Mouse (Mus musculus) left cerebral cortex, adult 8-10 months (tissue): ENCODE data around the gene Duox1. TPM values are rescaled to one million over a fixed set of nuclear protein-coding genes. Genes with fewer than 3 reads are reported as not detected.

Experiments
- DNase-seq, 2 experiments: peaks; one replicate each; pipeline ENCODE4 v3.0.0; 2022; ENCODE audit warnings: low spot score in 2 of 2
- total RNA-seq, 4 experiments: library from RNA; stranded (reverse); gene quantifications; 2 replicates each; pipeline ENCODE4 v1.2.4; 2022

The Duox1 gene
- under 1 TPM in 1 of 4 experiments, not detected in 3; 0.07 TPM for total RNA-seq

DNA sequence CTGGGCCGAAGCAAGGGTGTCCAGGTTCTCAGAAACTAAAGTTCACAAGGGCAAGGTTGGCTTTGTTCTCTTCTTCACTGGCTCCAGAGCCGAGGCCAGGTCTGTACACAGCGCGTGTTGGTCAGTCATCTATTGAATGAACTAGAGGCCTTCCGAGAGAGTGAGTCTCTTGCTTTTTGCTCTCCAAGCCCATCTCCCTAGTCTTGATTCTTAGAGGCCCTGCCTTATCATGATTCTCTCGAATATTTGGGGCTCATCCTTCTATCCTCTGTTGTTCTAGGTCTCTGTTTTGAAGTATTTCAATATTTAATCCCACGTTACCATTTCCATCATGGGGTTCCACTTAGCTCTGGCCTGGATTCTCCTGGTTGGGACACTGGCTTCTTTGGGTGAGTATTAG, at the start of gene Duox1:
Gene Duox1 (plus strand): TSS at position 301 of the 400 bp plus-strand sequence.
- DNase-seq: no peak

DNA sequence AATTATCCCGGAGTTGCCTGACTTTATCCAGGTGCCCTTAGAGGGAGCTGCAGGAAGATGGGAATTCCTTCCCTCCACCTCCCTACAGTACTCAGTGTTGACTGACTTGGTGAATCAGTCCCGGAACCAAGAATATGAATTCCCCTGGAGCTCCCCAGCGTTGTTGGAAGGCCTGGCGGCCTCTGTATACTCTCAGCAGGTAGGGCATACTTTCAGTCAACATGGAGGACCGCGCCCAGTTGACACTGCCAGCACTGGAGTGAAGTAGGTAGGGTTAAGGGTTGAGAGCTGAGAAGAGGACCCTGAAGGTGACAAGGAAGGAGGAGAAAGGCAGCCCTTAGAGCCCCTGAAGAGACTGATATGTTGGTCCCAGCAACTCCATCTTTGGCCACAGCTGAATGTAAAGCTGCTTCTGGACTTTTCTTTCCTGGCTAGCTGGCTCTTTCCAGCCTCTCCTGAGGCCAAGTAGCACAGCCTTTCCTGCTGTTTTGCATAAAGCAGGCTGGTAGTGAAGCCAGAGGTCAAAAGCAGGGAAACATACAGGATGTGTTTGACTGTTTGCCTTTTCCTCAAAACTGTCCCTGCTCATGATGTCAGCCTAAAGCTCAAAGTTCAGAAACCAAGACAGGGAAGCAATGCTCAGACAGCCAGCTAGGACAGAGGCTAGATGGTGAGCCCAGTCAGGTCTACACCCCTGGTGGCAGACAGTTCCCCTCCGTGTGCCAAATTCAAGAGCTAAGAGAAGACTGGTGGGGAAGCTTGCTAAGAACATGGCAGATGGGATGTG, 48.9 kb upstream of the Duox1 start:
- DNase-seq: no peak

DNA sequence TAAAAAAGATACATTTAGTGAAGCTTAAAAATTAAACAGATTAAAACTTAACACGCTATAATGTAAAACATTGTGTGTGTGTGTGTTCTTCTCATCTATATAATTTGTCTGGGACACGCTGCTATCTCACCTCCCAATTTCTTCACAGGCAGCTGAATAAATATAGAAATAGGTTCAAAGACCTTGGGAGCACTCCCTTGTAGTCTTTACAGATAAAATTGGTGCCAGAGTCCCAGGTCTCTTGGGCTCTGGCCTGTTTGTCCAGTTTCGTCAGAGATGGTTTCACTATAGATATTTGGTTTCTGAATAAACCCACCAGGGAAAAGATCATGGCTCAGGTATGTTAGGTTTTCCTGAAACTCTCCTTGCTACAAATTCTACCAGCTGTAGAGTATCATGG, 36.7 kb upstream of the Duox1 start:
- no peak for DNase-seq

DNA sequence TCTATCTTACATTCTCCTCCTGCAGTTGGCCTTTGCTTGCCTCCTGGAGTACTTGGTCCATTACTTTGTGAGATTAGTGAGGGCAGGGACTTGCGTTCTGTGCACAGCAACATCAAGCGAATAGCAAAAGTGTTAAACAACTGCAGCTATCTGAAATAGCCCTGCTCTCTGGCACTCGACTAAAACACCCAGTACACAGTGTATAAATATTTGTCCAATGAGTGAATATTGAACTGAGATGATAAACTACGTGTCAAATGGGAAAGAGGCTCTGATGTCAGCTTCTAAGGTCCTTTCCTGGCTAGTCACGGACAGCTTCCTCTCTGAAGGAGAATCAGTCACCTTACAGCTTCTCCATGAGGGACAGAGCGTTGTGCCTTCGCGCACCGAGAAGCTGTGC, 31.4 kb upstream of the Duox1 start:
- no peak for DNase-seq

DNA sequence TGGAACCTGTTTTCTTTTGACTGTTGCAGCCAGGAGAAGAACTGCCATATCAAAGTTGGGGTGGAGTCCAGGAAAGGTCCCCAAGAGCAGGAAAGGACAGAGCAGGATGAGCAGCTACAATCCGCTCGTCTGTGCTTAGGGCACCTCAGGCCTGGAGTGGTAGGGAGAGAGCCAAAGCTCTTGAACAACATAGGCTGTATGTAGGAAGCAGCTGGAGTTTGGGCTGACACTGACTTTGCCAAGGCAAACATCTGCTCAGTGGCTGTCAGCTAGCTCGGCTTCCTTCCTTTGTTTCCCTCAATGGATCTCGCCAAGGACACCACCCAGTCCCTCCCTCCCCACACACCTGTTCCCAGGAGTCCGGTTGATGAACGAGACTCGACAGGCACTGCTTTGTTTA, 29.3 kb upstream of the Duox1 start:
- no peak for DNase-seq

DNA sequence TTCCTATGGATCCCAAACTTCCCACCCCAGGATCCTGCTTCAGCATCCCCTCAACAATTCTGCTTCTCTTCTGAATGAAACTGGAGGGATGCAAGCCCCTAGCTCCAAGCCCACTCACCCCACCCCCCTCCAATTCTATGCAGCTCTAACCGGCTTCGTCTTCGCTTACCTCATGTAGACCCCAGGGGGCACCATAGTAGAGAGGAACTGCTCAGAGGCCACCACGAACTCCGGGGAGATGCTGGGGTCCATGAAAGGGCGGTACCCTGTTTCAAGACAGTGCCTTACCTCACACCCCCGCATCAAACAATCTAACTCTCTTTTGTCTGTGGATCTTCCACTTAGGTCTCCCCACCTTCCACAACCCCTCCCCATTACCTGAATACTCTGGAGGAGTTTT, 20.6 kb upstream of the Duox1 start:
- no peak for DNase-seq

DNA sequence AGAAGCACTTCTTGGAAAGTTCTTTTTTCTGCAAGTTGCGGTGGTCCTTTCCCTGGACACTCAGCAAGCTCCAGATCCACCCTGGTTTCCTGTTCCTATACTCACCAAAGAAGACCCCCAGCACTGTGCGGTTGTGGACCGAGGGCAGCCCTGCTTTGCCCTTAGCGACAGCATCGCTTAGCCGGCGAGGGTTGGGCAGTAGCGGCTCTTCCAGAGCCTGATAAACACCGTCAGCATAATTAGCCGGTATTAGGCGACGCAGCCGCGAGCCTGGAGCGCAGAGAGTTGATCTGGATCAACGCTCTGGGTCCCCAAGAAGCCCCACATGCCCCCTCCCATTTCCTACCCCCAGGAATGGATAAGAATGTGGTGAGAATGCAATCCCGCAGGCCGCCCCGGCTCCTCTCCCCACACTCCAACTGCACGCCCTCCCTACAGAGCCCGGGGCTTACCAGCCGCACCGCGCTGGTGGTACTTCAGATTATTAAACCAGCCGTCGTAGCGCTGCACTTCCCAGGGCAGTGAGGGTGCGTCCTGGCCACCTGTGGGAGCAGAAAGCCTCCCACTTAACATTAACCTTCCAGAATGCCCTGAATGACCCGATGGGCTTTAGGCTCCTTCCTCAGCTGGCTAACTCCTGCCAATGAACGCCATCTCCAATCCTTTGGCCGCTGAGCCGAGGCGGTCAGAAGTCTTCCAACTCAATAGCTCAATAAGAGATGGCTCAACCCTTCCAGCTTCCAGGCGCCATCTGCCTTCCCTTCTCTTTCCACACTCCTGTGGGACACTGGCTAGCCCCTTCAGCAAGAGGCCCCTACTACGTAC, 18.0 kb upstream of the Duox1 start:
- no peak for DNase-seq

DNA sequence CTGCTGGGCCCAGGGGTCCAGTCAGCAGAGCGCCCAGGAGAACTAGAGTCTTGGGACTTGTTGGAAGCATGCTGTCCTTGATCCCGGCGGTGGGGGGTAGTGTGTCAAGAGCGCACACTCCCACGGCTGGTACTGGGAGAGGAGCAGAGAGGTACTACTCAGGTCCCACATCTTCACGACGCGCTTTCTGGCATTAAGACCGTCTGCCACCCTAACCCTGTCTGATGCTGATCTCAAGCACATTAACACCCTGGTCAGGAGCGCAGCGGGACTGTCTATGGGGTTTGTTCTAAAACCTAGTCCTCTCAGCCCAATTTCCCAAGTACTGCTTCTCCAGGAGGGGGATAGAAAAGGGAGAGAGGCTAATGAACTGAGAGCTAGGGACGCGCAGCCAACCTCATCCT, 17.4 kb upstream of the Duox1 start, which contains the start of gene Duox2:
Gene Duox2 (minus strand): TSS at position 354 of the 404 bp plus-strand sequence.
- no peak for DNase-seq

DNA sequence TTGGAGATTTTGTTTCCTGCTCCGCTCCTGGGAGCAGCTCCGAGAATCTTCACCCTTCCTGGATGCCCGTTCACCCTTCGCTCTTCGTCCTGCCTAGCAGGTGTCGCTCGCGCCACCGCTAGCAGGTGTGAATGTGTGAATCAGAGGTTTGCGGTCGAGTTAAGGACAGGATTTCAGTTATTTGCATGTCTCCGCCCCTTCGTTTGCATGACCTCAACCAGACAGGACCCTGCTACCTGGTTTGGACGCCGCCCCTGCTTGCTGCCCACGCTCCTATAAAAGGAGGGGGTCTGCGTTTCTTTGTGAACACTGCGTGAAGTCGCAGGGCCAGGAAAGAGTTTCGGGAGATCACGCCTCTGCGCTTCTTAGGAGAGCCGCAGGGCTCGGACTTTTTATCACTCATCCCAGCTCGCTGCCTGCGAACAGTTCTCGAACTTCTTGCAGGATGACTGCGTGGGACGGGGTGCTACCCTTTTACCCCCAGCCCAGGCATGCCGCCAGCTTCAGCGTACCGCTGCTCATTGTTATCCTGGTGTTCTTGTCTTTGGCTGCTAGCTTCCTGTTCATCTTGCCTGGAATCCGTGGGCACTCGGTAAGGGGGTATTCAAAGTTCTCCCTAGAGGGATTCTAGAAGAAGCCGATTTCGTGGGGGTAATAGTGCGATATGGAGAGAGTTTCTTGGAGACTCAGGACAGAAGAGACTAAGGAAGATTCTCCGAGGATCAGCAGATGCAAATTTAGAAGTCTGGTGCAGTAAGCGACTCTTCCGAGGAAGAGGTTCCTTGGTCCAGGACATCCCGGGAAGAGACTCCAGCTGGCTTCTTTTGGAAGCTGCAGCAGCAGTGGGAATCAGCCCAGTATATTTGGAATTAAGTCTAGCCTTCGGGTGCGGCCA, 16.6 kb upstream of the Duox1 start, which contains the start of gene Duoxa2:
Gene Duoxa2 (plus strand): TSS at position 305 of the 895 bp plus-strand sequence.
- DNase-seq: no peak

DNA sequence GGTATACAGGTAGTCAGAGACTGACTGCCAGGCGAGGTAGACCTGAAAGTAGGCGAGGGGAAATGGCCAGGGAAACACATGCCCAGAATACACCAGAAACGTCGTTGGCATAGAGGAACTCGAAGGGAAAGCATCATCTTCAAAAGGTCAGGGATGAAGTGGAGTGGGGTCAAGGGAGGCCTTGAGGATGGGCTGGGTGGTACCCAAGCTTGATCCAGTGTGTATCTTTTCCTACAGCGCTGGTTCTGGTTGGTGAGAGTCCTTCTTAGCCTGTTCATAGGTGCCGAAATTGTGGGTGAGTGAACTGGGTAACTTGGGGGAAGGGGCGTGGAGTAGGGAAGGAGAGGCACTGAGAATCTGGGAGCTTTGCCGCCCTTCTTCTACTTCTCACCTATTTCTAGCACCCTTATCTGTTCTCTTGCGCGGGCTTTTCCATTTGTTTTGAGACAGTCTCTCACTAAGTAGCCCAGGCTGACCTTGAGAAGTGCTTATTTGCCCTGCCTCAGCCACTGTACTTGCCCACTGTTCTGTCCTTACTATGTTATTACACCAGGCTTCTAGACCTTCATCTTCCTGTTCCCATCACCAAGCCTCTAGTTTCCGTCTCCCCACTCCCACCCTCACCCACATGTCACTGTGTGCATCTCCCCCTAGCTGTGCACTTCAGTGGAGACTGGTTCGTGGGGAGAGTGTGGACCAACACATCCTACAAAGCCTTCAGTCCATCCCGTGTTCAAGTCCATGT, 15.4 kb upstream of the Duox1 start:
- DNase-seq: no peak

DNA sequence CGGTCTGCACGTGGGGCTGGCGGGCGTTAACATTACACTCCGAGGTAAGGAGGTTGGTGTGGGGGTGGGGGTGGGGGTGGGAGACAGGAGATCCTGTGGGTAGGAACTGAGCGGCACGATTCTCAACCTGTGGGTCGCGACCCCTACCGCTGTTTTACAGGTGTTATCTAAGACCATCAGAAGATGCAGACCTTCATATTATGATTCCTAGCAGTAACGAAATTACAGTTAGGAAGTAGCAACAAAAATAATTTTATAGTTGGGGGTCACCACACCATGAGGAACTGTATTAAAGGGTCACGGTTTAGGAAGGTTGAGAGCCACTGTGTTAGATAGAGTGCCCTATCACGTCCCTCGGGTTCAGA, 14.8 kb upstream of the Duox1 start:
- DNase-seq: no peak

DNA sequence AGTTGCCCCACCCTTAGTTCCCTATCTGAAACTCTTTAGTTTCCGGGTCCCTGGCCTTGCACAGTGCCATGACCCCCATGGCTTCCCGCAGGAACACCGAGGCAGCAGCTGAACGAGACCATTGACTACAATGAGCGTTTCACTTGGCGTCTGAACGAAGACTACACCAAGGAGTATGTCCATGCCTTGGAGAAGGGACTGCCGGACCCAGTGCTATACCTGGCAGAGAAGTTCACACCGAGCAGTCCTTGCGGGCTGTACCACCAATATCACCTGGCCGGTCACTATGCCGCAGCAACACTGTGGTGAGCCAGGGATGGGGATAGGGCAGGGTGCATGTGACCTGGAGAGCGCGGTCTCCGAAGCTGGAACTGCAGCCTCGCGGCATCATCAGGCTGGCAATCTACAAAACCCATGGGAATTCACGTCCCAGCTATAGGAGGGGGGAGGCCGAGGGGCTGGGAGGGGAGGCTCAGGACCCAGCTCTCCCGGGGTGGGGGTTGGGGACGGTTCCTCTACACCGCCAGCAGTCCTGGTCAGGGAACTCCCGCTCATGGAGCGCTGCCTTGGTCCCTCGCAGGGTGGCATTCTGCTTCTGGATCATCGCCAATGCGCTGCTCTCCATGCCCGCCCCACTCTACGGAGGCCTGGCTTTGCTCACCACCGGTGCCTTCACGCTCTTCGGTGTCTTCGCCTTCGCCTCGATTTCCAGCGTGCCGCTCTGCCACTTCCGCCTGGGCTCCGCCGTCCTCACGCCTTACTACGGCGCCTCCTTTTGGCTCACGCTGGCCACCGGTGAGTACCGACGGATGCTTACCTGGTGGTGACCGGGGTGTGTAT, 14.2 kb upstream of the Duox1 start:
- no peak for DNase-seq

DNA sequence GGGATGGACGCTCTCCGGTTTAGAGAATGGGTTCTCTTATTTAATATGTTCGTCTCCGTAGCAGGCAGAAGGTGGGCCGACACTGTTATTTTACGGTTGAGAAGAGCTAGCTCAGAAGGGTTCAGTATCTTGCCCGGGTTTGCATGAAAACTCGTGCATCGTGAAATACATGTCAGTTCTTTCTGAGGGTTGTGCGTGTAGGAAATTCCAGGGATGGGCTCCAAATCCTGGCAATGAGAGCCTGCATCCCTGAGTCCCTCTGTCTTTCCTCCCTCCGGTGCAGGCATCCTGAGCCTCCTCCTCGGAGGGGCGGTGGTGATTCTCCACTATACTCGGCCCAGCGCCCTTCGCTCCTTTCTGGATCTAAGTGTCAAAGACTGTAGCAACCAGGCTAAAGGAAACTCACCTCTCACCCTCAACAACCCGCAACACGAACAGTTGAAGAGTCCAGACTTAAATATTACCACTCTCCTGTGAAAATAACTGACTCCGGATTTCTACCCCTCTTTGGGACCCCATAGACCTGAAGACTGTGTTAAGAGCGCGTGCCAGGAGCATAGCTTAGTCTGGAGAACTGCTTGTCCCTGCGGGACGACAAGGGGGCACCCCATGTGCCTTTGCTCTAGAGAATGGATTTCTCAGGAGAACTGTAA, 13.4 kb upstream of the Duox1 start:
- no peak for DNase-seq

DNA sequence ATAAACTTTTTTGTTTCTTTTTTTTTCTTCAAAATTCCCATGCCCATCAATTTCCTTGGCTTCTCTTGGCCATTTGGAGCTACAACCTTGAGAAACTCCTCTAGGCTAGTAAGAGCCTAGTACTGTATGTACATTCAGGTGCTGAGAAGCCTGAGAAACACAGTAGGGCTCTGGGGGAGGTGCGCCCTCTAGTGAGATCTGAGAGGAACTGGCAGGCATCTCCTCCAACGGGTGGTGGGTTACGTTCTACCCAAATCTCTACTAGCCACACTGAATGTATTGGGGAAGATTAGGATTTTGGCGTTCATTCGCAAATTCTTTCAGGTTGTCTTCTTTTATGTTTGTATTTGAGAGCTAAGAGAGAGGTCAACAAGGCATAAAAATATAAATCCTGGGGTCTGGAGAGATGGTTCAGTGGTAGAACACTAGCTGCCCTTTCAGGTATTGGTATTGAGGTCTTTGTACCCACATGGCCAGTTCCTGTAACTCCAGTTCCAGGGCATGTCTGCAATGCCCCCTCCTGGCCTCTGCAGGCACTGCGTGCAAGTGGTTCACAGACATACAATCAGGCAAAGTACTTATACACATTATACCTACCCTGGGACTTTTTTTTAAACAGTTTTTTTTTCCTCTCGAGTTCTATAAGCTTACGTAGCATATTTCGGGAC, 12.8 kb upstream of the Duox1 start:
- DNase-seq: no peak

DNA sequence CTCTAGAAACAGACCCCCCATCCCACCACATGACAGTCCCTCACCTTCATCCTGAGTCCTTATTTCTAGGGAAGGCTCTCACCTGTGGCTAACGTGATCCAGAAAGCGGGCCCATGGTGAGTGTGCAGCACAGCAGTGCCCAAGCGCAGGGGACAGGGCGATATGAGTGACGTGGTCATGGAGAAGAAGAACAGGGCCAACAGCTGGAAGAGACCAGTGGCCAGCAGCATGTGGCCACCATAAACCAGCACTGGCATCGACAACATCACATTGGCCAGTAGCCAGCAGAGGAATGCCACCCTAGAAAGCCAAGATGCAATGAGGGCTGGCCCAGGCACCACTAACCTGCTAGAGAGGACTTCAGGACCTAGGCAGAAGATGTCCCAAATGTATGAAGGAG, 10.9 kb upstream of the Duox1 start:
- no peak for DNase-seq

DNA sequence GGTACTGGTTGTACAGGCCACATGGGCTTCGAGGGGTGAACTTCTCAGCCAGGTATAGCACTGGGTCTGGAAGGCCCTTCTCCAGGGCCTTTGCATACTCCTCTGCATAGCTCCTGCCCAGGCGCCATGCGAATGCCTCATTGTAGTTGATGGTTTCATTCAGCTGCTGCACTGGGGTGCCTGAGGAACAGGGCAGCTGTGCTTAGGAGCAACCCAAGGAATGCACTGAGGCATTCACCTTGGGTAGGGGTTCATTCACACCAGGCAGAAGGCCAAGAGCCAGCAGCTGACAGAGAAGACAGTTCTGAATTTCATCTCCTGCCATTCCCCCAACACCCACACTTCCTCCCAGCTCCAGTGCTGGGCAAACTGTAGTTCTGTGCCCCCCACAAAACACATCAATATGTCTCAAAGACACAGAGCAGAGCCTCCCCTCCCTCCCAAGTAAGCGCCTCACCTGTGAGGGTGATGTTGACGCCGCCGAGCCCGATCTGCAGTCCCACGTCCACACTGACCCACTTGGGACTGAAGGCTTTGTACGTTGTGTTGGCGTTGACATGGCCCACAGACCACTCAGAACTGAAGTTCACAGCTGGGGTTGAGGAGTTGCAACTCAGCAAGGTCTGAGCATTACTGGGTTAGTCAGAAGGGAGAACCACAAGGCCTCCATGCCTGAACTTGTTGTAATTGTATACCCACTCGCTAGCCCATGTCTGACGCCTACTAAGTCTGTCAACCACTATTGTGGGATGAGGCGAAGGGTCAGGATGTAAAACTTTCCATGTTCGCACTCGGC, 10.2 kb upstream of the Duox1 start:
- no peak for DNase-seq

DNA sequence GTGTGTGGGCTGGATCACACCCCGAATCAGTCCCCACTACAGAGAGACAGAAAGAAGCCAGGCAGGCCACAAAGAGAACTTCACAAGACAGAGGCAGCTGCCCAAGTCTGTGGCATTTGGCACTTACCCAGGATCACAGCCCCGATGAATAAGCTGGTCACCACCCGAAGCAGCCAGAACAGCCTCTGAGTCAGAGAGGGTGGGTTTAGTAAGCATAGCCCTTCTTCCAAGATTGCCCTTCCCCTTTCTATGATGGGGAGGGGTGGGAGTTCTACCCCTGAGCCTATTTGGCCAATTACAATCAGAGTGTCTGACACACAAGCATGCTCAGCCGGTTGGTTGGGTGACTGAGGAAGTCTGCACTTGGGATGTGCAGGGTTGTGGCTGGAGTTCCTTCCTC, 9.3 kb upstream of the Duox1 start:
- DNase-seq: no peak

DNA sequence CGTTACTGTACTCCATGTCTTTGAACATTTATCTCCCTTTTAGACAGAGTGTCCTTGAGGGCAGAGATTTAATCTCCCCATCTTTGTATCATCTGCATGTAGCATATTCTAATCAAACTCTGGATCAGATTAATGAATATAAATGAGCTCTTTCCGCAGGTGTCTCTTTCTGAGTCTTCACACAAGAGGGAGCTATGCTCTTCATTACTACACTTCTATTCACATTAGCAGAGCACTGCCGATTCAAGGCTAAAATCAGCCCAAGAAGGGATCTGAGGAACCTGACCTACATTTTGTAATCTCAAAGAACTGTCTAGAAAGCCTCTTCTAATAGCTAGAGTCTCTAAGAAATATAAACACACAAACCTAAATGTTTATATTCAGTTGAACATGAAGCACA, 5.8 kb upstream of the Duox1 start:
- no peak for DNase-seq
